Mouse (Mus musculus) stomach, postnatal 0 days (tissue): ENCODE results near the gene Snrpe. TPM values are rescaled to one million over a fixed set of nuclear protein-coding genes. Genes with fewer than 3 reads are reported as not detected.
A peak's percentile ranks its signal among the peaks of the same experiment; 100 is the strongest.

Experiments used
- ATAC-seq: fragments of 200-750 bp; cut with Nextera tagmentation; 2 replicates; pipeline ENCODE4 v1.8.0; 2017; ENCODE audit not compliant: low FRiP score, low TSS enrichment
- DNase-seq: peaks from one replicate; pipeline ENCODE4 v3.0.0-alpha.2; 2016; ENCODE audit warnings: low spot score
- H3K27ac ChIP-seq: fragments of 300-500 bp; sonication (generic); replicated peaks from 2 replicates; pipeline ENCODE4 v1.5.1; 2014; ENCODE audit warnings: mild to moderate bottlenecking, control low read depth
- H3K27me3 ChIP-seq: fragments of 300-500 bp; sonication (generic); 2 replicates; pipeline ENCODE4 v1.6.1; 2014; ENCODE audit warnings: low read length; ENCODE audit not compliant: control insufficient read depth, insufficient read depth
- H3K36me3 ChIP-seq: fragments of 300-500 bp; sonication (generic); 2 replicates; pipeline ENCODE4 v1.6.1; 2014; ENCODE audit warnings: low read length, mixed read lengths; ENCODE audit not compliant: control insufficient read depth, insufficient read depth
- H3K4me1 ChIP-seq: fragments of 300-500 bp; sonication (generic); replicated peaks from 2 replicates; pipeline ENCODE4 v1.6.1; 2014; ENCODE audit warnings: antibody characterized with exemption; ENCODE audit not compliant: control insufficient read depth, insufficient read depth
- H3K4me2 ChIP-seq: fragments of 300-500 bp; sonication (generic); replicated peaks from 2 replicates; pipeline ENCODE4 v1.6.1; 2014; ENCODE audit warnings: low read depth, mild to moderate bottlenecking, control low read depth, moderate library complexity
- H3K4me3 ChIP-seq: fragments of 300-500 bp; sonication (generic); 2 replicates; pipeline ENCODE4 v1.5.1; 2014; ENCODE audit warnings: low read depth, low read length, control low read depth
- H3K9ac ChIP-seq: fragments of 300-500 bp; sonication (generic); 2 replicates; pipeline ENCODE4 v1.6.1; 2014; ENCODE audit warnings: mild to moderate bottlenecking, low read length, control low read depth, mixed read lengths
- H3K9me3 ChIP-seq: fragments of 300-500 bp; sonication (generic); 2 replicates; pipeline ENCODE4 v1.6.1; 2016; ENCODE audit warnings: low read length; ENCODE audit not compliant: control insufficient read depth
- CTCF ChIP-seq: IDR thresholded peaks from 2 replicates; pipeline ENCODE4 v1.5.1; 2016; ENCODE audit warnings: antibody characterized with exemption, low read depth, mild to moderate bottlenecking, moderate library complexity
- EP300 ChIP-seq: optimal IDR thresholded peaks from 2 replicates; pipeline ENCODE3; 2016; ENCODE audit warnings: antibody characterized with exemption
- whole genome bisulfite sequencing: fragments of 180-500 bp; shearing (Covaris S2); extraction: QIAGEN DNeasy Blood & Tissue Kit; methylation state at CpG from one replicate; pipeline ENCODE4 v1.1.7; 2014; 5-methylcytosine and 5-hydroxymethylcytosine counted together
- polyA plus RNA-seq: library from polyadenylated mRNA; unstranded; fragments of >200 nt; fragmentation: Nextera tagmentation; extraction: Ambion mirVana; gene quantifications from 2 replicates; pipeline ENCODE4 v1.2.1, GENCODE M21; 2015

The Snrpe gene
- polyA plus RNA-seq, 1 experiment from 2014 or later, result 359 TPM

DNA sequence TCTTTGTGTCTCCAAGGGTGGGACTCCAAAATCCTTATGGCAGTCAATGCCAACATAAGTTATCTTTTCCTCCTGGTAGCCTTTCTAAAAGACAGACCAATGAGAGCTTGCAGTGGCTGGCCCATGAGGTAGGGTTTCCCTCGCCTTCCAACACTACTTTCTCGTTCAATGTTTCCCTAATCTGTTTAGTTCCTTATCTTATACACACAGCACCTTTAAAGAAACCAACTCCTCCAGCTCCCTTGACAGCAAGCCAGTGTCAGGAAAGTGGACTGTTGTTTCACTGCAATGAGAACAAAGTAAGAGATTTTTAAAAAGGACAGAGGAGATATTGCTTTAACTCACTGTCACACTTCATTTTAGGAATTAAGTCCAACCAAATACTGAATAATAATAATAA lies 7.8 kb upstream of the Snrpe start:
- DNase-seq (no peak), ATAC-seq (no peak)
- no peak overlapping the region for H3K9ac ChIP-seq
- no peaks in the 10 kb centered on the region for H3K4me1 ChIP-seq
- H3K27ac ChIP-seq, result peak overlapping the region; percentile 13; the same call in 1 of the 2 replicates
- H3K36me3 ChIP-seq, result peaks cover 19% of the 10 kb centered on the region
- H3K4me3 ChIP-seq, result no peak overlapping the region
- TF ChIP-seq CTCF (no peak), EP300 (no peak)
- 42% methylated on average over 2 of the region's 2 CpGs for WGBS
- no peaks in the 10 kb centered on the region for H3K9me3 ChIP-seq
- no peaks in the 10 kb centered on the region for H3K27me3 ChIP-seq
- no peak overlapping the region for H3K4me2 ChIP-seq

DNA sequence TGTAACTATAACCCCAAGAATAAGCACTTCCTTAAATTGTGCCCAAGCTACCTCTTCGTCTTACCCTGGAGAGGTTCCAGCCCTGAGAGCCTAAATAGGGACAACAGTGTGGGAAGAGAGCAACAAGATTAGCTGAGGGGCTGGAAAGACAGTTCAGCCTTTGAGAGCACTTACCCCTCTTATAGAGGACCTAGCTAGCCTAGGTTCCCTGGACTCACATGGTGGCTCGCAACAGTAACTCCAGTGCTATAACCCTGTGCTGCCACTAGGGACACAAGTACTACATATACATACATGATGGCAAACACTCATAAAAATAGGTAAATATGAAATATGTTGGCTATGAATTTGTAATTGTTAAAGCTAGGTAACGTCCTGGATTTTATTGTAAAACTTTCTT lies 3.7 kb upstream of the Snrpe start:
- no peaks in the 10 kb centered on the region for H3K27me3 ChIP-seq
- ATAC-seq (no peak), DNase-seq (no peak)
- no peaks in the 10 kb centered on the region for H3K4me1 ChIP-seq
- H3K4me3 ChIP-seq, result no peak overlapping the region
- H3K9ac ChIP-seq, result no peak overlapping the region
- TF ChIP-seq EP300 (no peak), CTCF (peak; percentile 59)
- no peak overlapping the region for H3K27ac ChIP-seq
- H3K36me3 ChIP-seq, result no peaks in the 10 kb centered on the region
- WGBS, result 87% methylated on average over 3 of the region's 3 CpGs
- H3K9me3 ChIP-seq, result no peaks in the 10 kb centered on the region
- no peak overlapping the region for H3K4me2 ChIP-seq

- no peaks in the 10 kb centered on the region for H3K4me1 ChIP-seq
- no peaks in the 10 kb centered on the region for H3K27me3 ChIP-seq
- DNase-seq (no peak), ATAC-seq (no peak)
- no peak overlapping the region for H3K4me3 ChIP-seq
- 67% methylated on average over 1 of the region's 1 CpGs for WGBS
- H3K9ac ChIP-seq, result no peak overlapping the region
- H3K4me2 ChIP-seq, result no peak overlapping the region
- H3K9me3 ChIP-seq, result no peaks in the 10 kb centered on the region
- TF ChIP-seq EP300 (no peak), CTCF (no peak)
- H3K36me3 ChIP-seq, result 0 out of 2 replicates have a peak, but pooled peaks cover 2% of the 10 kb centered on the region
- H3K27ac ChIP-seq, result no peak overlapping the region
These were observed 1.3 kb upstream of the Snrpe start for GRCm38 (mm10) chr1:133611436-133611835.

DNA sequence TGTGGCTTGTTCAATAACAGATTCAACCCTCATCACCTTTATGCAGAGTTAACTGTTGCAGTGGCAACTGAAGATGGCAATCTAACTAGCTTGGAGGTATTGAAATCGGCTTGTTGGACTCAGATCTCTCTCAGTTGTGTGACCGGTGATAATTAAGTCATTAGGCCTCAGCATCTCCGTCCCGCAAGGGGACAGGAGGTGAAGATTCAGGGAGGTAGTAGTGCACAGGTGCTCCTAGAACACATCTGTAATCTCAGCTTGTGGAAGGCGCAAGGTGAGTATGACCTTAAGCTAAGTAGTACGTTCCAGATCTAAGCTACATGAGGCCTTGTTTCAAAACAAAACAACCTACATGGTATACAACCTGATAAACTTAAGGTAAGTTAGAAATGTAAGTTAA lies 510 bp upstream of the Snrpe start:
- Histone ChIP-seq H3K9me3 (no peaks in the 10 kb centered on the region), H3K4me2 (no peak overlapping the region), H3K4me1 (no peaks in the 10 kb centered on the region), H3K27ac (no peak overlapping the region), H3K27me3 (no peaks in the 10 kb centered on the region), H3K36me3 (0 out of 2 replicates have a peak, but pooled peaks cover 9% of the 10 kb centered on the region), H3K9ac (no peak overlapping the region), H3K4me3 (no peak overlapping the region)
- no peak for DNase-seq
- WGBS, result 56% methylated on average over 6 of the region's 6 CpGs
- no peak; the same call in 1 of the 2 replicates for ATAC-seq
- TF ChIP-seq CTCF (no peak), EP300 (no peak)

GRCm38 (mm10) chr1:133603174-133603573 lies 6.9 kb downstream of the Snrpe start:
- peaks cover 25% of the 10 kb centered on the region for H3K36me3 ChIP-seq

GRCm38 (mm10) chr1:133596298-133597007 lies 13.6 kb downstream of the Snrpe start:
- Histone ChIP-seq H3K9ac (no peak overlapping the region), H3K27ac (no peak overlapping the region), H3K4me1 (no peaks in the 10 kb centered on the region), H3K36me3 (no peaks in the 10 kb centered on the region), H3K4me3 (no peak overlapping the region), H3K4me2 (no peak overlapping the region), H3K27me3 (no peaks in the 10 kb centered on the region), H3K9me3 (no peaks in the 10 kb centered on the region)
- WGBS, result 13% methylated on average over 4 of the region's 4 CpGs
- DNase-seq (peak; percentile 25), ATAC-seq (0 out of 2 replicates have a peak, but pooled peaks have one; percentile 47)
- TF ChIP-seq EP300 (no peak), CTCF (peak; percentile 76)

More at GRCm38 (mm10) chr1:133603174-133603573, 6.9 kb downstream of the Snrpe start:
- Histone ChIP-seq H3K4me3 (no peak overlapping the region), H3K4me1 (no peaks in the 10 kb centered on the region), H3K27me3 (no peaks in the 10 kb centered on the region), H3K4me2 (no peak overlapping the region), H3K27ac (no peak overlapping the region), H3K9me3 (no peaks in the 10 kb centered on the region), H3K9ac (no peak overlapping the region)
- TF ChIP-seq EP300, result no peak
- TF ChIP-seq CTCF, result no peak
- ATAC-seq, result no peak
- 90% methylated on average over 4 of the region's 4 CpGs for whole genome bisulfite sequencing
- no peak for DNase-seq
